Comparison of ENCODE assay signal across 29 mouse cellular contexts in the genomic region with DNA sequence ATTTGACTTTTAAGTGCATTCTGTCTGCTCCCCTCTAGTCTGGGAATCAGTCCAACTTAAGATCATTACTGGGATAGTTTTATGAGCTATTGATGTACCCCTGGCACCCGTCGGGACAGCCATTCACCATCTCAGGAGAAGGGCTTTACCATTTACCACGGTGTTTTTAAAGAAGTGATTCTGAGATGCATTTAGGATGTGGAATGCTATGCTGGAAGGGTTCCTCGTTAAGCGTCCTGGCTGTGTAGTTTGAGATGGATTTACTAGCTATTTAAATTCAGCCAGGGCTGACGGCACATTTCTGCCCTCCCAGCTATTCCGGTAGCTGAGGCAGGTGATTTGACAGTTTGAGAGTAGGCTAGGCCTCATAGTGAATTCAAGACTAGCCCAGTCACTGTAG.
DNase-seq lines count a peak whose midpoint lies in the region; ATAC-seq and TF ChIP-seq lines count a peak whose summit lies in the region.
"Had no signal": no experiment of that assay in that cellular context is flagged by ENCODE, and none has a peak within 500 bp of the region (broad histone marks: within the 10 kb centered on the region; RNA-seq: fewer than 3 reads in every experiment).

No protein-coding gene starts in this region.

- TF ChIP-seq CTCF in brain, embryonic 14.5 days (IDR thresholded peaks at IDR 0.05; ENCODE audit: borderline replicate concordance, extremely low read depth, insufficient read depth, insufficient read length), result no peak
- TF ChIP-seq CTCF in liver, postnatal 0 days (IDR thresholded peaks at IDR 0.05; ENCODE audit: low read depth), result no peak

- WGBS in forebrain, embryonic 14.5 days, result 26% methylated on average over 7 of the region's 7 CpGs
- WGBS in forebrain, embryonic 11.5 days, result 66% methylated on average over 7 of the region's 7 CpGs
- 14% methylated on average over 7 of the region's 7 CpGs for WGBS in limb, embryonic 13.5 days
- 64% methylated on average over 7 of the region's 7 CpGs for WGBS in limb, embryonic 10.5 days
- 78% methylated on average over 7 of the region's 7 CpGs for WGBS in liver, postnatal 0 days (ENCODE audit: insufficient replicate concordance)

- ATAC-seq in forebrain, embryonic 14.5 days, result no peak
- no peak for ATAC-seq in forebrain, embryonic 11.5 days (replicated peaks; ENCODE audit: low FRiP score)
- peak; percentile 67; the same call in 1 of the 2 replicates for ATAC-seq in limb, embryonic 13.5 days (ENCODE audit: low FRiP score, low read depth)
- no peak for ATAC-seq in liver, postnatal 0 days
- ATAC-seq: forebrain, embryonic 13.5 days; hindbrain, postnatal 0 days; midbrain, embryonic 15.5 days; Patski had no signal

- H3K27me3 ChIP-seq in forebrain, embryonic 14.5 days (replicated peaks; ENCODE audit: control insufficient read depth, insufficient read depth, low read length), result no peaks in the 10 kb centered on the region
- no peaks in the 10 kb centered on the region for H3K27me3 ChIP-seq in forebrain, embryonic 11.5 days (ENCODE audit: control insufficient read depth, insufficient read depth, low read length)
- no peaks in the 10 kb centered on the region for H3K27me3 ChIP-seq in limb, embryonic 13.5 days
- no peaks in the 10 kb centered on the region for H3K27me3 ChIP-seq in limb, embryonic 10.5 days (ENCODE audit: low read depth, poor library complexity, severe bottlenecking)
- no peaks in the 10 kb centered on the region for H3K27me3 ChIP-seq in liver, postnatal 0 days (ENCODE audit: insufficient read depth, low read length)
- H3K27me3 ChIP-seq: embryonic facial prominence, embryonic 15.5 days; forebrain, embryonic 13.5 days; hindbrain, embryonic 12.5 days; intestine, embryonic 15.5 days; lung, embryonic 15.5 days; midbrain, embryonic 15.5 days; Patski had no signal

- TF ChIP-seq EP300 in liver, postnatal 0 days (IDR thresholded peaks at IDR 0.05; ENCODE audit: low read depth), result no peak

- H3K27ac ChIP-seq in forebrain, embryonic 14.5 days (ENCODE audit: low read depth, low read length), result no peak overlapping the region
- H3K27ac ChIP-seq in forebrain, embryonic 11.5 days (ENCODE audit: low read depth, low read length), result no peak overlapping the region
- peak overlapping the region; percentile 44 for H3K27ac ChIP-seq in limb, embryonic 13.5 days
- H3K27ac ChIP-seq in limb, embryonic 10.5 days, result no peak overlapping the region
- H3K27ac ChIP-seq in liver, postnatal 0 days (ENCODE audit: low read depth), result peak overlapping the region; percentile 11; the same call in 1 of the 2 replicates
- H3K27ac ChIP-seq: embryonic facial prominence, embryonic 15.5 days; forebrain, embryonic 13.5 days; hindbrain, embryonic 12.5 days; hindbrain, postnatal 0 days; intestine, embryonic 15.5 days; lung, embryonic 15.5 days; midbrain, embryonic 10.5 days; midbrain, embryonic 15.5 days; stomach, postnatal 0 days had no signal

- peaks cover 2% of the 10 kb centered on the region; the same call in 1 of the 2 replicates for H3K4me1 ChIP-seq in forebrain, embryonic 14.5 days (ENCODE audit: control insufficient read depth, insufficient read depth, low read length)
- no peaks in the 10 kb centered on the region for H3K4me1 ChIP-seq in forebrain, embryonic 11.5 days (replicated peaks; ENCODE audit: control insufficient read depth, insufficient read depth, low read length)
- H3K4me1 ChIP-seq in limb, embryonic 13.5 days, result peaks cover 33% of the 10 kb centered on the region
- H3K4me1 ChIP-seq in limb, embryonic 10.5 days, result peaks cover 17% of the 10 kb centered on the region
- H3K4me1 ChIP-seq in liver, postnatal 0 days (ENCODE audit: insufficient read depth), result peaks cover 47% of the 10 kb centered on the region

- no peaks in the 10 kb centered on the region for H3K36me3 ChIP-seq in forebrain, embryonic 14.5 days (ENCODE audit: control insufficient read depth, insufficient read depth, low read length)
- no peaks in the 10 kb centered on the region for H3K36me3 ChIP-seq in forebrain, embryonic 11.5 days (ENCODE audit: control insufficient read depth, insufficient read depth, low read length)
- no peaks in the 10 kb centered on the region for H3K36me3 ChIP-seq in limb, embryonic 13.5 days
- no peaks in the 10 kb centered on the region for H3K36me3 ChIP-seq in limb, embryonic 10.5 days
- H3K36me3 ChIP-seq in liver, postnatal 0 days (replicated peaks; ENCODE audit: insufficient read depth, low read length), result no peaks in the 10 kb centered on the region
- H3K36me3 ChIP-seq: embryonic facial prominence, embryonic 15.5 days; hindbrain, embryonic 12.5 days; intestine, embryonic 15.5 days; lung, embryonic 15.5 days; midbrain, embryonic 10.5 days; midbrain, embryonic 15.5 days had no signal

- TF ChIP-seq POLR2A in brain, embryonic 14.5 days (IDR thresholded peaks at IDR 0.05; ENCODE audit: borderline replicate concordance, extremely low read depth, insufficient read depth, insufficient read length, poor library complexity, severe bottlenecking), result no peak

- no peak overlapping the region for H3K4me3 ChIP-seq in forebrain, embryonic 14.5 days (ENCODE audit: low read depth, low read length)
- H3K4me3 ChIP-seq in forebrain, embryonic 11.5 days (ENCODE audit: low read depth, low read length), result no peak overlapping the region
- no peak overlapping the region for H3K4me3 ChIP-seq in limb, embryonic 13.5 days
- H3K4me3 ChIP-seq in limb, embryonic 10.5 days, result no peak overlapping the region
- H3K4me3 ChIP-seq in liver, postnatal 0 days (ENCODE audit: low read depth, low read length), result no peak overlapping the region
- H3K4me3 ChIP-seq: embryonic facial prominence, embryonic 15.5 days; forebrain, embryonic 13.5 days; hindbrain, embryonic 12.5 days; intestine, embryonic 15.5 days; lung, embryonic 15.5 days; midbrain, embryonic 10.5 days; midbrain, embryonic 15.5 days had no signal

- H3K4me2 ChIP-seq in forebrain, embryonic 14.5 days (ENCODE audit: low read length), result no peak overlapping the region
- H3K4me2 ChIP-seq in forebrain, embryonic 11.5 days (ENCODE audit: low read depth, low read length, severe bottlenecking), result no peak overlapping the region
- no peak overlapping the region for H3K4me2 ChIP-seq in limb, embryonic 13.5 days (replicated peaks)
- no peak overlapping the region for H3K4me2 ChIP-seq in liver, postnatal 0 days (ENCODE audit: low read depth, low read length)
- H3K4me2 ChIP-seq: embryonic facial prominence, embryonic 15.5 days; forebrain, embryonic 13.5 days; heart, embryonic 11.5 days; hindbrain, embryonic 12.5 days; intestine, embryonic 15.5 days; lung, embryonic 15.5 days; midbrain, embryonic 15.5 days had no signal

- H3K9me3 ChIP-seq in forebrain, embryonic 14.5 days (replicated peaks; ENCODE audit: control insufficient read depth, low read length), result no peaks in the 10 kb centered on the region
- no peaks in the 10 kb centered on the region for H3K9me3 ChIP-seq in forebrain, embryonic 11.5 days (ENCODE audit: control insufficient read depth, low read length)
- no peaks in the 10 kb centered on the region for H3K9me3 ChIP-seq in limb, embryonic 13.5 days
- H3K9me3 ChIP-seq in limb, embryonic 10.5 days (replicated peaks), result no peaks in the 10 kb centered on the region
- H3K9me3 ChIP-seq in liver, postnatal 0 days (ENCODE audit: low read length), result no peaks in the 10 kb centered on the region
- H3K9me3 ChIP-seq: embryonic facial prominence, embryonic 15.5 days; forebrain, embryonic 13.5 days; hindbrain, embryonic 12.5 days; intestine, embryonic 15.5 days; lung, embryonic 15.5 days; midbrain, embryonic 10.5 days; midbrain, embryonic 15.5 days had no signal

- peak; percentile 35 for DNase-seq in forebrain, embryonic 14.5 days (ENCODE audit: low spot score)
- DNase-seq in forebrain, embryonic 11.5 days (ENCODE audit: low spot score), result no peak
- no peak for DNase-seq in limb, embryonic 10.5 days (ENCODE audit: low spot score)
- DNase-seq in brain, embryonic 14.5 days (ENCODE audit: low read depth), result peak; percentile 37
- no peak for DNase-seq in liver, postnatal 0 days
- no peak for DNase-seq in retina, embryonic 14.5 days (ENCODE audit: low spot score)
- DNase-seq: adrenal gland, postnatal 10 days; cerebellum, adult 11-12 months; cerebellum, adult 9-11 months; gastrocnemius, postnatal 25 days; heart, adult 11 months; heart, postnatal 36 days; layer of hippocampus, adult 9-11 months; right cerebral cortex, adult 18-20 months; right cerebral cortex, postnatal 4 days; thymus, adult 18-20 months; thymus, postnatal 25 days had no signal

- H3K9ac ChIP-seq in forebrain, embryonic 14.5 days (ENCODE audit: low read length), result no peak overlapping the region
- H3K9ac ChIP-seq in forebrain, embryonic 11.5 days (ENCODE audit: low read length), result no peak overlapping the region
- H3K9ac ChIP-seq in limb, embryonic 13.5 days, result no peak overlapping the region
- H3K9ac ChIP-seq in liver, postnatal 0 days (replicated peaks), result no peak overlapping the region
- H3K9ac ChIP-seq: embryonic facial prominence, embryonic 15.5 days; forebrain, embryonic 13.5 days; hindbrain, embryonic 12.5 days; intestine, embryonic 15.5 days; lung, embryonic 15.5 days; midbrain, embryonic 15.5 days had no signal

Comparison
In these comparisons a context has a peak if more than half of its experiments do, and no peak if none do; other contexts are left out.
1. DNase-seq: peak in forebrain, embryonic 14.5 days (single experiment) and brain, embryonic 14.5 days (single experiment); none in forebrain, embryonic 11.5 days (single experiment), limb, embryonic 10.5 days (single experiment), liver, postnatal 0 days (single experiment) and retina, embryonic 14.5 days (single experiment).
2. H3K27ac ChIP-seq: peak in limb, embryonic 13.5 days (single experiment) and liver, postnatal 0 days (single experiment); none in forebrain, embryonic 14.5 days (single experiment), forebrain, embryonic 11.5 days (single experiment) and limb, embryonic 10.5 days (single experiment).